Mouse (Mus musculus) retina, adult 2 months (tissue): ENCODE results near the gene Pygm.

Source experiments
- DNase-seq: peaks from one replicate; pipeline ENCODE4 v3.0.0-alpha.2; 2012; ENCODE audit warnings: low read depth, low spot score

Gene Pygm

GRCm38 (mm10) chr19:6428501-6429200 lies 44.5 kb downstream of the Pygm start:
- no peak for DNase-seq

- no peak for DNase-seq
Observed at GRCm38 (mm10) chr19:6443016-6443415, 58.8 kb downstream of the Pygm start.

- no peak for DNase-seq
Observed at GRCm38 (mm10) chr19:6445761-6446423, 61.7 kb downstream of the Pygm start.

GRCm38 (mm10) chr19:6446736-6447437 lies 62.7 kb downstream of the Pygm start:
- no peak for DNase-seq
